Comparison of ENCODE assay signal across 22 mouse cellular contexts in genomic region chr12:104590291-104590690, GRCm38 (mm10).
"Had no signal": no experiment of that assay in that cellular context is flagged by ENCODE, and none has a peak within 500 bp of the region (broad histone marks: within the 10 kb centered on the region; RNA-seq: fewer than 3 reads in every experiment).

No protein-coding gene starts in this region.

- H3K36me3 ChIP-seq: lung, embryonic 15.5 days; neural tube, embryonic 13.5 days; neural tube, embryonic 15.5 days had no signal

- H3K9me3 ChIP-seq: lung, embryonic 15.5 days; megakaryocyte, embryonic 14.5 days; neural tube, embryonic 13.5 days; neural tube, embryonic 15.5 days had no signal

- ATAC-seq: liver, postnatal 0 days; lung, postnatal 0 days; midbrain, embryonic 16.5 days had no signal

- H3K4me3 ChIP-seq: lung, embryonic 15.5 days; megakaryocyte, embryonic 14.5 days; myocyte; neural tube, embryonic 13.5 days; neural tube, embryonic 15.5 days had no signal

- DNase-seq: liver, postnatal 0 days; lung, adult 2 months; lung, postnatal 14 days; lung, postnatal 36 days; midbrain, embryonic 14.5 days; retina, postnatal 1 day; right cerebral cortex, adult 18-20 months; right cerebral cortex, postnatal 25 days; right cerebral cortex, postnatal 4 days; spleen, adult 18-20 months; thymus, adult 18-20 months; thymus, postnatal 14 days; thymus, postnatal 36 days had no signal

- H3K9ac ChIP-seq: liver, postnatal 0 days; lung, embryonic 15.5 days; neural tube, embryonic 13.5 days; neural tube, embryonic 15.5 days had no signal

- H3K27me3 ChIP-seq: lung, embryonic 15.5 days; neural tube, embryonic 13.5 days had no signal

- H3K27ac ChIP-seq: lung, embryonic 15.5 days; macrophage; neural tube, embryonic 13.5 days; neural tube, embryonic 15.5 days had no signal

- H3K4me1 ChIP-seq: lung, embryonic 15.5 days; megakaryocyte, embryonic 14.5 days had no signal

- H3K4me2 ChIP-seq: lung, embryonic 15.5 days; midbrain, embryonic 11.5 days; neural tube, embryonic 13.5 days; neural tube, embryonic 15.5 days had no signal
